Mouse (Mus musculus): ENCODE measurements around the gene Dcp1b.

Dcp1b gene

DNA sequence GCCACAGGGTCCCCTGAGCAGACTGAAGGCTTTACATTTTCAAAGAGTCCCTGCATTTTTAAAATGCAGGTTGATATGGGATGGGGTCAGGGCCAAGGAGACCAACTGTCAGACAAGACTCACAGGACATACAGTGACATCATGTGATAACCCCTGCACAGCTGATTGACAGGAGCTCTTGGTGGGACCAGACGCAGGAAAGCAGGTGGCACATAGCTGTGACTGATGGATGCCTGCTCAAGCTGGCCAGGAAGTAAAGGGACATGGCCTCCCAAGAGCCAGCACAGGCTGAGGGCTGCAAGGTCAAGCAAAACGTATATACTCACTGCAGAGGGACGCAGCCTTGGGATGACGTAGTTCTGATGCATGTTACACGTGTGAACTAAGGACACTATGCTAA lies 60.4 kb downstream of the Dcp1b start:
- DNase-seq: no peak

GRCm38 (mm10) chr6:119236241-119236640 lies 61.2 kb downstream of the Dcp1b start, which contains the start of gene Cacna2d4:
Gene Cacna2d4, plus strand, starts transcription at chr6:119236526.
- no peak for DNase-seq

DNA sequence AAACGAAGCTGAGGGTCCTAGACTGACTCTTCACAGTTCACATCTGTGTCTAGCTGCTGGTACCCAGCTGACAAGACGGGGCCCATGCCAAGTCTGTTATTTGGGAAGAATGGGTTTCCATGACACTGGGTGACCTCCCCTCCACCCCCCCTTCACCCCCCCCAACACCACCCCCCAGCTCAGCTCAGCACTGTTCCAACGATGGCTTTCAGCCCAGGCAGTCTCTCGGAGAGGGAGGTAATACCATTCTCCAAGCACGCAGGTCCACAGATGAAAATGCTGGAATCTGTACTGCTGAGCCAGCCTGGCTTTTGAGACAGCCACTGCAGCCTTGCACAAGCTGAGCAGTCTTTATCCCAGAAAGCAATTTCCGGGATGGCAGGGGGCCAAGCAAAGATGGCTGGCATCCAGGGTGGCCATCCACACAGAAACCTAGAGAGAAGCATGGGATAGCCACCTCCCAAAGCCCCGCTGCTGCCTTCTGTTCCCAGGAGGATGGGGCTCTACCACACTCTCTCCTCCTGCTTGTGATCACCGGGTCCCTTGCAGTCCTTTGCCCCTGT lies 62.5 kb downstream of the Dcp1b start:
- DNase-seq: peak; percentile 64 to 67

- DNase-seq: no peak
Observed at GRCm38 (mm10) chr6:119239341-119240005, 64.4 kb downstream of the Dcp1b start.

DNA sequence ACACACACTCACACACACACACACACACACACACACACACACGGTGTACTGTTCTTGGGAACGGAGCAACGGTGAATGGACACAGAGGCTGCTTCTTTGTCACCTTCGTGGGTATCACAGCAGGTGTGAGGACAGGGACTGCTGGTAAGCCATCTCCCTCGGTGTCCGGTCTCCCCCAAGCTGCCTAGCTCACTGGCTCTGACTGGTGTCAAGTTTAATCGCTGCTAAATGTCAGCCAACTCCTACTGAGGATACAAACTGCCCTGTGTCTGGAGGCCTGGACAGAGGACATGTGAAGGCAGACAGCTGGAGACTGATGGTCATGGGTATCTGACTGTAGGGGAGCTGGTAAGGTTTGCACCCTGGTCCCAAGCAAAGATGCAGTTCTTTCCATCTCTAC lies 65.2 kb downstream of the Dcp1b start:
- DNase-seq: no peak

DNA sequence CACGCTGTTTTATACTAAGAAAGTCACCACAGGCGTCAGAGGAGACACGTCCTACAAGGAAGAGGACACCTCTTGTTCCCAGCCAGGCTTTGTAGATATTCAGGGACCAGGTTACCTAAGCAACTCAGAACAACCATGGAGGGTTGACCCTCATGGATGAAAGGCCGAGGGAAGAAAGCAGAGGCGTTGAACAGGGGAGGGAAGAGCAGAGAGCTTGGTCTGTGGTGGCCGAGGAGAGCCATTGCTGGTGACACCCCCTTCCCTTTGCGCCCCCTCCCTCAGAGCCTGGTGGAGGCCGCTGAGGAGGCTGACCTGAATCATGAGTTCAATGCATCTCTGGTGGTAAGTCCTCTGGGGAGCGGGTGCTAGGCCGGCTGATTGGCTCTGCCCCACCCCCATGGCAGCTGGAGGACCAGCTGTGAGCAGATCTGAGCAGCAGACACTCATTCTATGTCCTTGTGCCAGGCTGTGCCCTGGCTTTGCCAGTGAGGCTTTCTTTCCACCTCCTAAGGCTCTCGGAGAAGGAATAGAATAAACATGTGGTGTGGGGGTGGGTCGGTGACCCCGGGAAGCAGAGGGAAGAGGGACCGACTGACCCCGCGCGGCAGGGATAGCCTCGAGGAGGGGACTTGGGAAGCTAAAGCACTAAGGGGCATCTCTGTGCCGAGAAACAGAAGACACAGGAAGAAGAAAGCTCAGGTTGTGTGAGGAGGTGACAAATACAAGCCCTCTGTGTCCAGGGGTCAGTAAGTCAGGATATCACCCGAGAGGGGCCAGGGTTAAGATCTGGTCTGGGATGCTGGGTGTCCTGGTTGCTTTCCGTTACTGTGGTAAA lies 66.0 kb downstream of the Dcp1b start:
- DNase-seq: no peak

DNA sequence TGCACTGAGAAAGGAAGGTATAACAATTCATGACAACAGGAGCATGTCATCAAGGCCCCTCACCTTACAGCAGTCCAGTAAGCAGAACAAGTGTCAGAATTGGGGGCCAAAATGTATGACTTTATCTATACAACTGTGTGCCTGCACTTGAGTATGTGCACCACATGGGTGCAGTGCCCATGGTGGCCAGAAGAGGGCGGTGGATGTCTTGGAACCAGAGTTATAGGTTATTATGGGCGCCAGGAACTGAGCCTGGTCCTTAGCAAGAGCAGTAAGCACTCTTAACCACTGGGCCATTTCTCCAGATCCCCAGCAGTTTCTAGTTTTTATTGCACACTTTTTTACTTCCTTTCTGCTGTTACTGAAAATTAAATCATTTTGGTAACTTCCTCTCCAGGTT lies 71.0 kb downstream of the Dcp1b start:
- DNase-seq: no peak

DNA sequence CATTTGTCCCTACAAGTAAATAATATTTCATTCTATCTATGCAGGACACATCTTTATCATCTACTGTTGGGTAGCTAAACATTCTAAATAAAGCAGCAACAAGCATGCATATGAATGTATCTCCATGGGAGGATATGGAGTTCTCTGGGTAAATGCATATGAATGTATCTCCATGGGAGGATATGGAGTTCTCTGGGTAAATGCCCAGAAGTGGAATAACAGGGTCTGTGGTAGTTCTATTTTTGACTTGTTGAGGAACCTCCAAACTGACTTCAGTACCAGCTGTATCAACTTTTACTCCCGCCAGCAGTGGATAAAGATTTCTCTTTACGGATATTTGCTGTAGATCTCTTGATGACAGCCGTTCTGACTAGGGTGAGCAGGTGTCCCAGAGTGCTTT lies 73.5 kb downstream of the Dcp1b start:
- DNase-seq: no peak

DNA sequence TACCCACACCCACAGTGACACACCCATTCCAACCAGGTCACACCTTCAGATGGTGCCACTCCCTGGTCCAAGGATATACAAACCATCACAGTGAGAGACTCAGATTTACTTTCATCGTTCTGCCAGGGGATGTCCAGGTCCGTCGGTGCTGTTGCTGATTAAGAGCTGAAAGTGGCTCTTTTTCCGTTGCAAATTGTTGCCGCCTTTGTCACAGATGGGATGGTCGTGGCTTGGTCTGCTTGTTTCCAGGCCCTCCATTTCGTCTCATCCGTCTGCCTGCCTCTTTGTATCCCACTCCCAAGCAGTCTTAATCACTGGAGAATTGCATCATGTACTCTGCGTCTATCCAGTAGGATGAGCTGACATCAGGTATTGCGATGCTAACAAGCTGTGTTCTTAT lies 74.7 kb downstream of the Dcp1b start:
- DNase-seq: no peak

GRCm38 (mm10) chr6:119251704-119252103 lies 76.7 kb downstream of the Dcp1b start:
- no peak for DNase-seq

Measured in kidney, postnatal 4 days (tissue).